Mouse (Mus musculus): Measurements from ENCODE around the gene Btbd8. TPM values are rescaled to one million over a fixed set of nuclear protein-coding genes. Genes with fewer than 3 reads are reported as not detected.
A peak's percentile ranks its signal among the peaks of the same experiment; 100 is the strongest.

Btbd8 gene
- total RNA-seq, 2 experiments from 2014 or later, result 175 to 179 TPM

- peak in 1 of 2 experiments; percentile 48 for DNase-seq (ENCODE audit: low spot score in 2 of 2)
These were observed 11.0 kb downstream of the Btbd8 start for GRCm38 (mm10) chr5:107448784-107449183.

- DNase-seq (ENCODE audit: low spot score in 2 of 2), result no peak
These were observed 11.8 kb downstream of the Btbd8 start for GRCm38 (mm10) chr5:107449620-107450019.

DNA sequence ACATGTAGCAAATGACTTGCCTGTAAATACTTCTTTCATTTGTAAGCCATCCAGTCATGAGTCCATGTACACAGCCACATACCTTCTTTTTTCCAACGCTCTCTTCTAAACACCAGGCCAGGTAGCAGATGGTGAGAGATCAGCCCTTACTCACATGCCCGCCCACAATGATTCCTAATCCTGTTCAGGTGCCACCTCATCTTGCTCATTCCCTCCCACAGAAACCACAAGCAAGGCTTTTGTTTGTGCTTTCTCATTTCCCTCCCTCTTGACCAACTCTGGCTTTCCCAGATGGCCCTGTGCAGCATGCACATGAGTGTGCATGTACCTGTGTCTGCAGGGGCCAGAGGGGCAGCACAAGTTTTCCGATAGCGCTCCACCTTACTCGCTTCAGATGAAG lies 12.5 kb downstream of the Btbd8 start:
- DNase-seq (ENCODE audit: low spot score in 2 of 2), result peak; percentile 37 to 48

- DNase-seq (ENCODE audit: low spot score in 2 of 2), result no peak
These were observed 24.6 kb downstream of the Btbd8 start for GRCm38 (mm10) chr5:107462147-107463076.

DNA sequence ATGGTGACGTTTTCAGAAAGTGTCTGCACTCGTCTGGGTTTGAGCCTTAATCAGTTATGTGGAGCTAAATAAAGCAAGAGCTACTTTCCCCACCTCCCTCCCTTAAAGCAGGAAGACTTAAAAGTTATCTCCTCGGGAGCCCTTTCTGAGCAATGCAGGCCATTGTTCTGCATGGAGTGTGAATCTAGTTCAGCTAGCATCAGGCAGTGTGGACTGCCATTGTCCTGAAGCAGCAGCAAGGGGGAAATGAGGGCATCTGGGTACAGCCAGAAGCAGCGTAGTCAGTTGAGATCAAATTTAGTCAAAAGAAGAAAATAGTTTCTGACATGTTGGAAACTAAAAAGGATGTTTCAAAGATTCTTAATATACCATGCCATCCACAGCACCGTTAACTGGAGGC lies 28.7 kb downstream of the Btbd8 start:
- DNase-seq (ENCODE audit: low spot score in 2 of 2), result no peak

- DNase-seq (ENCODE audit: low spot score in 2 of 2), result no peak
These were observed 29.3 kb downstream of the Btbd8 start for GRCm38 (mm10) chr5:107467098-107467497.

GRCm38 (mm10) chr5:107470600-107471329 lies 33.0 kb downstream of the Btbd8 start:
- no peak for DNase-seq (ENCODE audit: low spot score in 2 of 2)

- no peak for DNase-seq (ENCODE audit: low spot score in 2 of 2)
These were observed 42.4 kb downstream of the Btbd8 start for GRCm38 (mm10) chr5:107480194-107480593.

GRCm38 (mm10) chr5:107488996-107489395 lies 51.2 kb downstream of the Btbd8 start:
- no peak for DNase-seq (ENCODE audit: low spot score in 2 of 2)

- DNase-seq (ENCODE audit: low spot score in 2 of 2), result no peak
These were observed 53.2 kb downstream of the Btbd8 start for GRCm38 (mm10) chr5:107491036-107491435.

DNA sequence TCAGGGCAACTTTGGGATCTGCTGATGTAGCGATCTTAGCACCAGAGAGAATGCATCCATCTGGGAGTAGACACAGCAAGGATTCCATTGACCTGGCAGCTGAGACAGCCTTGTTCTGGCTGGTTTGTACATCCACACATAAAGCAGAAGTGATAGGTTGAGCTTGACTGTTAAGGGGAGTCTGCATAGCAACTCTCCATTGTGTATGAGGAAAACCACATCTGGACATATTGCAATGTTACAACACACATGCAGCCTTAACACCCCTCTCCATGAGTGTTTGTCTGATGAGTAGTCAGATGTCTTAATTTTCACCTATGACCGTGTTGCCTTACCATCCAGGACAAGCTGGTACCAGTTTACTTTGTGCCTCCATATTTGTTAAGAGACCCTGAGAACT lies 54.7 kb downstream of the Btbd8 start:
- no peak for DNase-seq (ENCODE audit: low spot score in 2 of 2)

- no peak for DNase-seq (ENCODE audit: low spot score in 2 of 2)
These were observed 57.0 kb downstream of the Btbd8 start for GRCm38 (mm10) chr5:107494759-107495158.

DNA sequence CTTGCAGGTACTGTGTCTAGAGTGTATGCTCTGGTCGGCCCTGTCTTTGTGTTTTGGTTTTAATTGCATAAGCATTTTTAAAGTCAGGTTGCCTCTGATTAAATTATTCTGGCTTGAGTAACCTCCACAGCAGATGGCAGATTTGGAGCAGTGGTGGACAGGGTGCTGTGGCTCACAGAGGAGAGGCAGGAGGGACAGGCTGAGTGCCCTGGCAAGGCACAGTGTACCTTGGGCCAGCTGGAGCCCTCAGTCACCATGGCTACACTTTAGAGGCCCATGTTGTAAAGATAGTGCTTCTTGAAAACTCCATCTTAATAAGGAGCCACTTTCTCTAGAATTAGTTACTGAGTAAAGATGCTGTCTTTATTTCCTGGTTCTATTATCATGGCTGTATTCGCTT lies 58.2 kb downstream of the Btbd8 start:
- DNase-seq (ENCODE audit: low spot score in 2 of 2), result no peak

- DNase-seq (ENCODE audit: low spot score in 2 of 2), result peak; percentile 60 to 72
These were observed 60.0 kb downstream of the Btbd8 start for GRCm38 (mm10) chr5:107497519-107498501.

GRCm38 (mm10) chr5:107498806-107499310 lies 61.1 kb downstream of the Btbd8 start:
- DNase-seq (ENCODE audit: low spot score in 2 of 2), result no peak

- no peak for DNase-seq (ENCODE audit: low spot score in 2 of 2)
These were observed 62.2 kb downstream of the Btbd8 start for GRCm38 (mm10) chr5:107499891-107500535.

DNA sequence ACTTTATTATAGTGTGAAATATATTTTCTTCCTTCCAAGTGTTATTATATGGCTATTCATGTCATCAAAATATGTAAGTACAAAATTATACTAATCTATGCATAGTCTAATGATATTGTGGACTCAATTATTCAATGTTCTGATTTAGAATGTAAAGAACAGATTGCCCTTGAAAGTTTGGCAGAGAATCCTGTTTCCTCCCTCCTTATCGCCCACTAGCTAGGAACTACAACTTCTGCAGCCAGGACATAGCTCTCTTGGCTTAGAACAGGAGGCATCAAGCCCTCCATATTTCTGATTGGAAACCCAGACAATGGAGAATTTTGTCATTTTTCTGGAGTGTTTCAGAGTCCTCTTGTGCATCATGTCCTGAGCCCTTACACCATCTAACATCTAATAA lies 62.9 kb downstream of the Btbd8 start:
- DNase-seq (ENCODE audit: low spot score in 2 of 2), result no peak

GRCm38 (mm10) chr5:107507321-107507720 lies 69.5 kb downstream of the Btbd8 start, which contains the start of gene Gm42669:
Gm42669 (plus strand) TSS chr5:107507621.
- no peak for DNase-seq (ENCODE audit: low spot score in 2 of 2)

DNA sequence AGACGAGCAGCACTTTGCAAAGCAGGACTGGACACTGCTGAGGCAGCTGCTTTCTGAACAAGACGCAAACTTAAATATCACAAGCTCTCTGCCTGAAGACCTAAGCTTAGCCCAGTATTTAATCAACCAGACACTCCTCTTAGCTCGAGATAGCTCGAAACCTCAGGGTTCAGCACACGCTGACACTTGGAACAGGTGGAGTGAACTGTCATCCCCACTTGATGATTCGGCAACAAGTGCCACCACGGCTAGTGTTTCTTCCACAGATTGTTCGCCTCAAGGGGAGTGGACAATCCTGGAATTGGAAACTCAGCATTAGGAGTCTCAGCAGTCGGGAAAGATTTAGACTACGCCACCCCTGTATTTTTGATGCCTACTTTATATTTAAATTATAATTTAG lies 72.7 kb downstream of the Btbd8 start:
- DNase-seq (ENCODE audit: low spot score in 2 of 2), result no peak

GRCm38 (mm10) chr5:107511326-107511725 lies 73.5 kb downstream of the Btbd8 start:
- no peak for DNase-seq (ENCODE audit: low spot score in 2 of 2)

Measured in left cerebral cortex, adult 18-20 months (tissue).